Mouse (Mus musculus) frontal cortex, adult 2 months (tissue): ENCODE data around the gene Ccnd1. TPM values are rescaled to one million over a fixed set of nuclear protein-coding genes. Genes with fewer than 3 reads are reported as not detected.

Source experiments
- DNase-seq, 2 experiments: peaks; one replicate each; pipeline ENCODE4 v3.0.0; 2022; ENCODE audit warnings: low spot score in 1 of 2; ENCODE audit errors: extremely low spot score in 1 of 2
- polyA plus RNA-seq: library from polyadenylated mRNA; depleted of rRNA; stranded (reverse); fragments of >200 nt; gene quantifications from 2 replicates; pipeline ENCODE4 v1.2.3, GENCODE M21; 2012; rRNA removed

Gene Ccnd1
- 29.8 and 36.6 TPM in 2 replicates for polyA plus RNA-seq

DNA sequence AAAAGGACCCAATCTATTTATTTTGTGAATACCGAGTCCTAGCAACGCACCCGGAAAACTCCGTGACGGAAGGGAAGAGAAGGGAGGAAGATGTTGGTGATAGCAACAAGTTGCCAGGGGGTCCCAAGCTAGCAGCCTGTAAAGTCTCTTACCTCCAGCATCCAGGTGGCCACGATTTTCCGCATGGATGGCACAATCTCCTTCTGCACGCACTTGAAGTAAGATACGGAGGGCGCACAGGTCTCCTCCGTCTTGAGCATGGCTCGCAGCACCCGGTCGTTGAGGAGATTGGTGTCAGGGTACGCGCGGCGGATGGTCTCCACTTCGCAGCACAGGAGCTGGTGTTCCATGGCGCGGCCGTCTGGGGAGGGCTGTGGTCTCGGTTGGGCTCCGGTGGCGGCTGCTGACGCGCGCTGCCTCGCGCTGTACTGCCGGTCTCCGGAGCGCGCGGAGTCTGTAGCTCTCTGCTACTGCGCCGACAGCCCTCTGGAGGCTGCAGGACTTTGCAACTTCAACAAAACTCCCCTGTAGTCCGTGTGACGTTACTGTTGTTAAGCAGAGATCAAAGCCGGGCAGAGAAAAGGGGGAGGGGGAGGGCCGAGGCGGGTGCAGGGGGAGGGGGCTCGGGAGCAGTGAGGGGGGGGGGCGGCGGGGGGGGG lies at the start of gene Ccnd1:
Gene Ccnd1 (minus strand): TSS at position 582 of the 659 bp plus-strand sequence.
- DNase-seq: peak in 1 of 2 experiments; percentile 62

DNA sequence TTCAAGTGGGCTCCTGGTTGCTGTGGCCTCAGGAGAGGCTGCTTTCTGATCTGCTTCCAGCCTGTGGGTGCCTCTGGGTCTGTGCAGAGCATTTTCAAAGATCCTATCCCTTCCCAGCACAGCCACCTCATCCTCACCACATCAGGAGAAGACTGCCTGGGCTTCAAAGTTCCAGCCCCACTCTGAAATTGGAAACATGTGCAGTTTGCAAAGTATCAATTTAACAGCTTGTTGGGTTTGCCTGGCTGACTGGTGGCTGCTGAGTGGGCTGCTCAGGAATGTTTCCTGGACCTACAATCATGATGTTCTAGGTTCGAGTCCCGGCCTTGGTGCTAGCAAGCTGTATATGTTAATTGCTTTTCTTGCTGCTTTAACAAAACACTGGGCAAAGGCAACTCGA lies 49.1 kb upstream of the Ccnd1 start:
- DNase-seq: no peak

DNA sequence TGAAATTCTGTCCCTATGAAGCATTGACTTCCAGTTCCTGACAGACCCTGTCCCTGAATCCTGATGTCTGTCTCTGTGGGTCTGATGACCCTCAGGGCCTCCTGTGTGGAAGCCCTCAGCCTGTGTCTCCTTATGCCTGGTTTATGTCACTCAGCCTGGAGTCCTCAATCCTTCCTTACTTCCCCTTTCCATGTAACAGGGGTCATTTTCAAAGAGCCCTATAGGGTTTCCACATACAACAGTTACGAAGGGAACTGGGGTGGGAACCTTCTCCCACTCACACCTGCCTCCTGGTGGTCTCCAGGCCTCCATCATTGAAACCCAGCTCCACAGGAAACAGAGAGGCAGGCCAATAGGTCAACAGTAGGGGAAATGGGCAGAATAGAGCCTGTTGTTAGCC lies 45.4 kb upstream of the Ccnd1 start:
- no peak for DNase-seq

DNA sequence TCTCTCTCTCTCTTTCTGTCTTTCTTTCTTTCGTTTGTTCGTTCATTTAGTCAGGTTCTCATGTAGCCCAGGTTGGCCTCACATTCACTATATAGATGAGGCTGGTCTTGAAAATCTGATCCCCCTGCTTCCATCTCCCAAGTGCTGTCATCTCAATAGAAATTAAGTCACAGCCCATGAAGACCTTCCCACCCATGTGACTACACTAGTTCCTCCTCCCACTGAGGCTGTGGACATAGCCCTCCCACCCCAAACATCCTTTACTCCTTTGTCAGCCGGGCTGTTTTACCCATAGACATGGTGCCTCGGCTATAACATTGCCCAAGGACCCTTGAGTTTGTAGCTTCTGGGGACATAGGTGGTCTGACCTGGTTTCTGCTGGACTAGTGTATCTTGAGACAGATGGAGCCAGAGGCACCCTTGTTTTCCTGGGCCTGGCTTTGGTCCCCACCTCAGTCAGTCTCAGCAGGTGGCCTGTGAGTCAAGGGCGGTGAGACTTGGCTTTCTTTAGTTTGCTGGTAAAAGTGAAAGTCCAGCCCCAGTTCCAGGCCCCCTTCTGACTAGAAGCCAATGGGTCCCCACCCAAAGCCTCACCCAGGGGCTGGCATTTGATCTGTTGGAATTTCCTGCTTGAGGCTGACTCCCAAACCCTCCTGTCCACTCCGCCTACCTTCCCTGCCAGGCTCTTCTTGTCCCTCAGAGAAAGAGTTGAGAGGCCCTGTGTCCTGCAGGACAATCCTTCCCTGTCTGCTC lies 42.8 kb upstream of the Ccnd1 start:
- DNase-seq: no peak

GRCm38 (mm10) chr7:144981426-144982079 lies 41.8 kb upstream of the Ccnd1 start:
- DNase-seq: no peak

GRCm38 (mm10) chr7:144979814-144980213 lies 40.1 kb upstream of the Ccnd1 start:
- no peak for DNase-seq

GRCm38 (mm10) chr7:144977121-144977520 lies 37.4 kb upstream of the Ccnd1 start:
- no peak for DNase-seq

DNA sequence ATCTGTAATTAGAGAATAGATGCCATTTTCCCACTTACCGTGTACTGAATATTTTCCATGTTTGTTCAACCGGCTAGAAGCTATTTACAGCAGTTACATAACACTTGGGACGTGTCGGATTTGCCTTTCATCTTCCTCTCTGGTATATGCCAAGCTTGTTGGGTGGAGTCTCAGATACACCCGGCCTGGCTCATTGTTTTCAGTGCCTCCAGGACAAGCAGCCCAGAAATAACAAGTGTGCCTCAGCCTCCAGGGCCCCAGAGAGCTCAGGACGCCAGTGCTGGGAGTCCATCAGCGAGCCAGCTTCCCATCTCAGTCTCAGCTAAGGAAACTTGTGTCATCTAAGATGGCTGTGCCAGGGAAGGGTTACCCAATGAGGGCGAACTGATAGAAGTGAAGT lies 33.7 kb upstream of the Ccnd1 start:
- DNase-seq: no peak

DNA sequence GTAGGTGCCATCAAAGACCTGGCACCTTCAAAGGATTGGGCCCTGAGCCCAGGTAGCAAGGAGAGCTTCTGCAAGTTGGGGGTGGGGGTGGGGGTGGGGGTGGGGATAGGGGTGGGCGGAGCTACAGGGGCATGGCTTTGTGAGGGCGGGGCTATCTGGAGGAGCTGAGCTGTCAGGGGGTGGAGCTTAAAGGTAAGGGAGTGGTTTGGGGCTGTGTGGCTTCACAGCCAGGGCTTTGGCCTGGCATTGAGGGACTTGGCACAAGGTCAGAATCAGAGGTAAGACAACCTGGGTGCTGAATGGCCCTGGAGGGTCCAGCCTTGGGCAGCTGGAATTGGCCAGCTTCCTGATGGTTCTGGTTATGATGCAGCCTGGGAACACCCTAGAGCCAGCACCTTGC lies 32.0 kb upstream of the Ccnd1 start:
- no peak for DNase-seq

- DNase-seq: no peak
Observed at GRCm38 (mm10) chr7:144970997-144971768, 31.5 kb upstream of the Ccnd1 start.

GRCm38 (mm10) chr7:144965893-144966292 lies 26.2 kb upstream of the Ccnd1 start:
- no peak for DNase-seq

- DNase-seq: no peak
Observed at GRCm38 (mm10) chr7:144964316-144964715, 24.6 kb upstream of the Ccnd1 start.

GRCm38 (mm10) chr7:144963911-144964310 lies 24.2 kb upstream of the Ccnd1 start:
- no peak for DNase-seq

- DNase-seq: no peak
Observed at GRCm38 (mm10) chr7:144958509-144959395, 19.0 kb upstream of the Ccnd1 start.

- peak in 1 of 2 experiments; percentile 70 for DNase-seq
Observed at GRCm38 (mm10) chr7:144943254-144943653, 3.5 kb upstream of the Ccnd1 start.

- DNase-seq: no peak
Observed at GRCm38 (mm10) chr7:144942744-144943135, 3.0 kb upstream of the Ccnd1 start.

DNA sequence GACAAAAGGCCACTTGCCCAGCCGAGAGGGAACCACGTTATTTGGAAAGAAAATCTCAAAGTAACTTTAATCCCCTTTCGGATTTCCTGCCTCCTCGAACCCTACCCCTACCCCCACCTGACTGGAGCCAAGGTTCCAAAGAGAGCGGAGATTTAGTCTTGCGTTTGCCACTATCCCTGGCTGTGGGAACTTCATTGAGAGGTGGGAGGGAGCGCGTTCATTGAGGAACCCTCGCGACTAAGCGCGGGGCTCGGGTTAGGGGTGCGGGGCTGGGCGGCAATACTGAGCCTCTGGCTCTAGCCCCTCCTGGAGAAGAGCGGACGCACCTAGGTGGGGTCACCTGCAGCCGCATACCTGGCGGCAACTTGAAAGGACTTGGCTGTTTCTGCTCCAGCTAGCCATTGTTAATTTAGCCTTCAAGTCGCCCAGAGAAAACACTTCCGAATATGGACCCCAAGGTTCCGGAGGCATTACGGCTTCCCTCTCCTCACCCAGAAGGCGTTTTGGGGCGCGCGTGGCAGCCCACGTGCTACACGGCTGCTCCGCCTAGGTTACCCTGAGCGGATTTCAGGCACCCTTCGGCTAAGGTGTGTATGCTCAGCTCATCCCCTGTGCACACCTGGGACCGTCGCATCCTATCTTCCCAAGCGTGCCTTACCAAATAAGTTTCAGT lies 2.5 kb upstream of the Ccnd1 start:
- DNase-seq: no peak

DNA sequence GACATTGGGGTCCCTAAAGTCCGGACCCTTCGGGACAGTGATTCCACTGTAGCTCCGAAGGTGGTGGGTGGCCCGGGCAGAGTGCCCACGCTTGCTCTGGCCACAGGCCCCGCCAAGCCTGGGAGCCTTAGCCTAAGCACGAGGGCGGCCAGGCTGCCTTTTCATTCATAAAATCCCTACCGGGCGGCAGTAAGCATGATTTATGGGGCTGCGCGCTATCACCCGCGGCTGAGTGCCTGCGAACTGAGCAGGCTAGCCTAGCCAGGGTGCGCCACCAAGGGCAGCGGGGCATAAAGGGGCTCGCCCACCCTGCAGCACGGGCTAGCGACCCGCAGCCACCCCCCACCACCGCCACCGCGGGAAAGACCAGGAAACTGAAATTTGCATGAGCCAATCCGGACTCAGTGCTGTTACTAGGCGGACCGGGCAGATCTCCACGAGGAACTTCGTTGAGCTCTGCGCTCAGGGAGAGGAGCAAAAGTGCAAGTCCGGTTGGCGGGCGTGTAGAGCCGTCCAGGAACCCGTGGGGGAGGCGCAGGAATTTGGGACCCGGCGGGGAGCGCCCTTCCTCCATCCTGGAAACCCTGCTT lies 1.6 kb upstream of the Ccnd1 start:
- peak in 1 of 2 experiments; percentile 74 for DNase-seq

DNA sequence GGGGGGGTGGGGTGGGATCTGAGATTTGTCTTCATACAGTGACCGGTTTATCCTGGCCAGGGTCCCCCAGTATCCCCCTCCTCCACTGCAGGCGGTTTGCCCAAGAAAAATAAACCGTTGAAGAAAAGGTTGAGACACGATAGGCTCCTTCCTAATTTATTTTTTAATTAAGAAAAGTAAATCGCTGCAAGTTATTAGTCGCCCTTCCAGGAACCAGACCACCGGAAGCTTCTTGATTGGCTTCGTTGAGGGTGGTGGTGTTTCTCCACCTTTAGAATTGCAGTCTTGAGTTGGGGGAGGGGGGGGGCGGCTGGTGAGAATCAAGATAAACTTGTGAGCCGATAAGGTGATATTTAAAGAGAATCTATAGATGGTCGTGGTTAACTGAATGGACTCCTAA lies 860 bp upstream of the Ccnd1 start:
- DNase-seq: no peak
